Mouse (Mus musculus): ENCODE results near the gene Lias.

The Lias gene

DNA sequence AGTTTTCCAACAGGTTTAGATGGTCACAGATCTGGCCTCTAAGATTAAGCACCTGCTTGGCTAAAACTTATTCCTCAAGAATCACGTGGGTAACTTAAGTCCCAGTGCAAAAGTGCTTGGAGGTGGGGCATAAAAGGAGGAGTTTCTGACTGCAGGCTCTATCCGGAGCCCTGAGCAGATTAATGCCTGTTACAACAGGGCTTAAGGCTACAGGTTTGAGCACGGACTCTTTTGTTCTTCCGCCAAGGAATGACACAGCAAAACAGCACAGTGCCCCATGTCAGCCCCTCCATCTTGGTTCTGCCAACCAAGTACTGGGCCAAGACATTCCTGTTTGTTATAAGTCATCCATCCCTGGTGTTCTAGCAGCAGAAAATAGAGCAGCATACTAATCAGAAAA lies 37.0 kb downstream of the Lias start:
- DNase-seq: no peak

DNA sequence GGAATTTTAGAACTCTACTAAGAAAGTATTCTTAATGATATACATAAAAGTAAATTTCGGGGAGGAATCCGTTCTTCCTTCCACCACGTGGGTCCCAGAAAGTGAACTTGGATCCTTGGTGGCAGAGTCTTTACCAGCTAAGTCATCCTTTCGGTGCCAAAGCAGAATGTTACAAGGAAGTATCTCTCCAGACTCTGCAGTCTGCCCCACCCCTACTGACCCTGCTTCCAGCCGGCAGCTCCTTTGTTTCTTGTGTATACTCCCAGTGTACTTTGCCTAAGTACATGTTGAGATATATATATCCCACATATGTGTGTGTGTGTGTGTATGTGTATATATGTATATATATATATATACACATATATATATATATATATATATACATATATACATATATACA lies 38.1 kb downstream of the Lias start:
- DNase-seq: no peak

GRCm38 (mm10) chr5:65434471-65435362 lies 43.4 kb downstream of the Lias start:
- no peak for DNase-seq

DNA sequence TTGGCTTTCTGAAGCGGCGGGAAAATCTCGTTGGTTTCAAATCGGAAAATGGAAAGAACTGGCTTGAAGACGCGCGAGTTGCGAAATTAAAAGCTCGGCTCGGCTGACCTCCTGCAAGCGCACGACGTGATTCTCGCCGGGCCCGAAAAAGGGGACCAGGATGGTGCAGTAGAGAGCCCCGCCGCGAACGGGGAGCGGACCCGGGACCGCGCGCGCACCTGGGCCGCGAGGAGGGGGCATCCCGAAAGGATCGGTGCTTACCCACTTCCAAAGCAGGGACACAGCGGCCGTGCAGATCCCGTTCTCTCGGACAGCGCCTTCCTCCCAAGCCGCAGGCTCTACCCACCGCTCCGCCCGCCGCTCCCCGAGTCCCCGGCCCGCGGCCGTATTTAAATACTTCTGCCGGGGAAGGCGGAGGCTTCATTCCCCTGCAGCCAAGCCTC lies 44.1 kb downstream of the Lias start:
- peak; percentile 67 for DNase-seq

GRCm38 (mm10) chr5:65435806-65436561 lies 44.7 kb downstream of the Lias start, which contains the start of gene Ugdh:
Gene Ugdh (minus strand): TSS chr5:65435949.
- peak; percentile 96 for DNase-seq

DNA sequence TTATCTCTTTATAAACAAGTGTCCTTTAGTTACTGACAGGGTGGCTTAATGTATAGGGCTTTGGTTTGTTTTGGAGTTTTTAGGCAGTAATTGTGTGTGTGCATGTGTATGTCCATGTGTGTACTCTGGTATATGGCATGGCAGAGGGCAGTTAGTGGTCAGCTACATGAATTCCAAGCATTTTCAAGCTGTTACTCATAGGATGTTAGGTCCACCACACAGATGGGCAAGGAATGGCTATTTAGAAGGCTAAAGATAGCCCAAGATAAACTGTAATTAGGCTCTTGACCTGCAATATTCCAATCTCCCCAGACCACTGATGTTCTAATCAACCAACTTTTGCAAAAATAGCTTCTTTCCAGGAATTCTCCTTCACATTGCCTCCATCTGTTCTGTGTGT lies 46.7 kb downstream of the Lias start:
- DNase-seq: no peak

DNA sequence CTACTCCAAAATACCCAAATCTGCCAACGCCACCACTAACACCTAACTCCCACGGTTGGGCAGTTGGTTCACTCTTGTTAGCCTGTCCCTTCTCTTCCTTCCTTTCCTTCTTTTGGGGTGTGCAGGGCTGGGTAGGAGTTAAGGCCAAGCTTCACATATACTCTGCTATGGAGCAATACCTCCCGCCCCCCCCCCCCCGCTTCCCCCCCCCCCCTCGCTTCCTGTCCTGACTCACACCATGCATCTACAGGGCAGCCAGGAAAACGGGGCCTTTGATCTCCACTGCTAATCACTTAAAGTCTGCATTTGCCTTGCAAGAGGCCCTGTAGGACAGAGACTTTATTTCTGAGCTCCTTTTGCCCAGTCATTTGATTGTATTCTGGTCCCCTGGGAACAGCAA lies 53.7 kb downstream of the Lias start:
- no peak for DNase-seq

GRCm38 (mm10) chr5:65446756-65447155 lies 55.5 kb downstream of the Lias start:
- DNase-seq: no peak

DNA sequence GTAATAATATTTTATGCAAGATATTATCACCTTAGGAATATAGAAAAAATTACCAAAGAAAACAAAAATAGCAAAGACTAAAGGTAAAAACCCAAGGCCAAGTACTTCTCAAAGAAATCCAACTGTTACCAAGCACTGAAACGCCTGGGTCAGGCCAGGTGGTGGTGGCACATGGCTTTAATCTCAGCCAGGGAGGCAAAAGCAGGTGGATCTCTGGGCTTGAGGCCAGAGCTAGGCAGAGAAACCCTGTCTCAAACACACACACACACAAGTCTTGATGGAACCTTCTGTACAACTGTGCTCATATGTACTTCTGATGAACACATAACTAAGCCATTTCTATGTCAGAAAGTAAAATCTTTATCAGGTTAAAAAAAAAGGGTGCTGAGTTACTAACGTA lies 56.5 kb downstream of the Lias start:
- no peak for DNase-seq

- no peak for DNase-seq
Observed at GRCm38 (mm10) chr5:65448941-65449340, 57.6 kb downstream of the Lias start.

GRCm38 (mm10) chr5:65454771-65455170 lies 63.5 kb downstream of the Lias start:
- DNase-seq: no peak

- DNase-seq: no peak
Observed at GRCm38 (mm10) chr5:65457086-65457827, 66.0 kb downstream of the Lias start.

GRCm38 (mm10) chr5:65457846-65458245 lies 66.5 kb downstream of the Lias start:
- no peak for DNase-seq

DNA sequence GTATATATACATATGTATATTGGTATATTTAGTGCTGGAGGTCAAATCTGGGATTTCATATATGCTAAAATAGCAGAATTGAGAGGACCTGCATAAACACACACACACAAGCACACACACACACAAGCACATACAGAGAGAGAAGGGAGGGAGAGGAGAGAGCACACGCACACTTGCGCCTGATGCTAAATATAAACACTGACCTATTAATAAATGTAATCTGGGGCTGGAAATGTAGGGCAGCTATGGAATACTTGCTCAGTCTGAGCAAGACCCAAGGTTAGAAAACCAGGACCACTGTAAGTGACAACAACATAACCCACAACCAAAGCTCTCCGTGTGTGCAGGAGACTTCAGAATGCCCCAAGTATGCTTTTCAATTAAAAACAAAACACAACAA lies 68.2 kb downstream of the Lias start:
- no peak for DNase-seq

Measured in thymus, postnatal 4 days (tissue).